Mouse (Mus musculus) gastrocnemius, adult 8-10 months (tissue): Measurements from ENCODE around the gene Iqsec1. TPM values are rescaled to one million over a fixed set of nuclear protein-coding genes. Genes with fewer than 3 reads are reported as not detected.
A peak's percentile ranks its signal among the peaks of the same experiment; 100 is the strongest.

Experiments
- DNase-seq, 2 experiments: peaks; one replicate each; pipeline ENCODE4 v3.0.0; 2022; ENCODE audit warnings: low spot score in 2 of 2
- total RNA-seq, 4 experiments: library from RNA; stranded (reverse); gene quantifications; 2 replicates each; pipeline ENCODE4 v1.2.4; 2022

Iqsec1 gene
- 100 to 1,000 TPM; 103 to 120 (median 106) TPM for total RNA-seq

GRCm38 (mm10) chr6:90988648-90989317, at the start of gene Iqsec1:
Gene Iqsec1 (minus strand): TSS chr6:90988685.
- peak; percentile 59 to 78 for DNase-seq

GRCm38 (mm10) chr6:91028256-91028655, 39.8 kb upstream of the Iqsec1 start:
- DNase-seq = no peak

- no peak for DNase-seq
Observed at GRCm38 (mm10) chr6:91020810-91021209, 32.3 kb upstream of the Iqsec1 start.

- no peak for DNase-seq
Observed at GRCm38 (mm10) chr6:91016600-91017230, 28.2 kb upstream of the Iqsec1 start.

GRCm38 (mm10) chr6:91014198-91014958, 25.9 kb upstream of the Iqsec1 start:
- no peak for DNase-seq

- DNase-seq = no peak
Observed at GRCm38 (mm10) chr6:91012458-91012857, 24.0 kb upstream of the Iqsec1 start.

- DNase-seq = no peak
Observed at GRCm38 (mm10) chr6:91011568-91011967, 23.1 kb upstream of the Iqsec1 start.

GRCm38 (mm10) chr6:91008284-91008830, 19.9 kb upstream of the Iqsec1 start:
- no peak for DNase-seq

- DNase-seq = no peak
Observed at GRCm38 (mm10) chr6:91007207-91007606, 18.7 kb upstream of the Iqsec1 start.

- no peak for DNase-seq
Observed at GRCm38 (mm10) chr6:91004157-91004556, 15.7 kb upstream of the Iqsec1 start.

GRCm38 (mm10) chr6:91003310-91003995, 15.0 kb upstream of the Iqsec1 start:
- no peak for DNase-seq

- DNase-seq = no peak
Observed at GRCm38 (mm10) chr6:91001566-91001965, 13.1 kb upstream of the Iqsec1 start.

GRCm38 (mm10) chr6:91000819-91001525, 12.5 kb upstream of the Iqsec1 start:
- no peak for DNase-seq

- no peak for DNase-seq
Observed at GRCm38 (mm10) chr6:90999176-90999575, 10.7 kb upstream of the Iqsec1 start.

GRCm38 (mm10) chr6:90997025-90997424, 8.5 kb upstream of the Iqsec1 start:
- DNase-seq = no peak

- DNase-seq = no peak
Observed at GRCm38 (mm10) chr6:90996181-90996580, 7.7 kb upstream of the Iqsec1 start.

- no peak for DNase-seq
Observed at GRCm38 (mm10) chr6:90988299-90988625, 223 bp downstream of the Iqsec1 start.

- DNase-seq = peak in 1 of 2 experiments; percentile 8
Observed at GRCm38 (mm10) chr6:90987561-90988298, 755 bp downstream of the Iqsec1 start.

- DNase-seq = no peak
Observed at GRCm38 (mm10) chr6:90984101-90984500, 4.4 kb downstream of the Iqsec1 start.

- no peak for DNase-seq
Observed at GRCm38 (mm10) chr6:90974279-90974678, 14.2 kb downstream of the Iqsec1 start.
